Mouse (Mus musculus): ENCODE measurements around the gene Erp27. TPM values are rescaled to one million over a fixed set of nuclear protein-coding genes. Genes with fewer than 3 reads are reported as not detected.

Erp27 gene
- total RNA-seq, 2 experiments from 2014 or later, result not detected

- ATAC-seq (replicated peaks; ENCODE audit: low FRiP score, poor library complexity, severe bottlenecking), result no peak
These were observed 18.4 kb upstream of the Erp27 start for GRCm38 (mm10) chr6:136940188-136940960.

GRCm38 (mm10) chr6:136939326-136940187 is 17.6 kb upstream of the Erp27 start:
- no peak for ATAC-seq (replicated peaks; ENCODE audit: low FRiP score, poor library complexity, severe bottlenecking)

GRCm38 (mm10) chr6:136938331-136939126 is 16.5 kb upstream of the Erp27 start:
- no peak for ATAC-seq (replicated peaks; ENCODE audit: low FRiP score, poor library complexity, severe bottlenecking)

- ATAC-seq (replicated peaks; ENCODE audit: low FRiP score, poor library complexity, severe bottlenecking), result no peak
These were observed 15.1 kb upstream of the Erp27 start for GRCm38 (mm10) chr6:136937117-136937516.

GRCm38 (mm10) chr6:136936361-136936760 is 14.4 kb upstream of the Erp27 start:
- no peak for ATAC-seq (replicated peaks; ENCODE audit: low FRiP score, poor library complexity, severe bottlenecking)

- no peak for ATAC-seq (replicated peaks; ENCODE audit: low FRiP score, poor library complexity, severe bottlenecking)
These were observed 13.3 kb upstream of the Erp27 start for GRCm38 (mm10) chr6:136935233-136935632.

- ATAC-seq (replicated peaks; ENCODE audit: low FRiP score, poor library complexity, severe bottlenecking), result no peak
These were observed 12.1 kb upstream of the Erp27 start for GRCm38 (mm10) chr6:136934068-136934467.

GRCm38 (mm10) chr6:136931246-136931645 is 9.3 kb upstream of the Erp27 start:
- no peak for ATAC-seq (replicated peaks; ENCODE audit: low FRiP score, poor library complexity, severe bottlenecking)

- ATAC-seq (replicated peaks; ENCODE audit: low FRiP score, poor library complexity, severe bottlenecking), result peak; percentile 89
These were observed 8.7 kb upstream of the Erp27 start for GRCm38 (mm10) chr6:136930677-136931076.

- no peak for ATAC-seq (replicated peaks; ENCODE audit: low FRiP score, poor library complexity, severe bottlenecking)
These were observed 5.6 kb upstream of the Erp27 start for GRCm38 (mm10) chr6:136927626-136928025.

GRCm38 (mm10) chr6:136925049-136925448 is 3.1 kb upstream of the Erp27 start:
- no peak for ATAC-seq (replicated peaks; ENCODE audit: low FRiP score, poor library complexity, severe bottlenecking)

GRCm38 (mm10) chr6:136923532-136923931 is 1.6 kb upstream of the Erp27 start, which contains the start of gene Pde6h:
Gene Pde6h (plus strand): TSS chr6:136923832.
- ATAC-seq (replicated peaks; ENCODE audit: low FRiP score, poor library complexity, severe bottlenecking), result no peak

GRCm38 (mm10) chr6:136922871-136923270 is 891 bp upstream of the Erp27 start:
- no peak for ATAC-seq (replicated peaks; ENCODE audit: low FRiP score, poor library complexity, severe bottlenecking)

- ATAC-seq (replicated peaks; ENCODE audit: low FRiP score, poor library complexity, severe bottlenecking), result no peak
These were observed 379 bp downstream of the Erp27 start for GRCm38 (mm10) chr6:136921601-136922000.

- peak; percentile 73; the same call in 1 of the 2 replicates for ATAC-seq (replicated peaks; ENCODE audit: low FRiP score, poor library complexity, severe bottlenecking)
These were observed 1.4 kb downstream of the Erp27 start for GRCm38 (mm10) chr6:136920320-136921257.

- ATAC-seq (replicated peaks; ENCODE audit: low FRiP score, poor library complexity, severe bottlenecking), result no peak
These were observed 4.1 kb downstream of the Erp27 start for GRCm38 (mm10) chr6:136917885-136918284.

- ATAC-seq (replicated peaks; ENCODE audit: low FRiP score, poor library complexity, severe bottlenecking), result no peak
These were observed 6.1 kb downstream of the Erp27 start for GRCm38 (mm10) chr6:136915721-136916395.

GRCm38 (mm10) chr6:136914234-136914633 is 7.7 kb downstream of the Erp27 start:
- no peak for ATAC-seq (replicated peaks; ENCODE audit: low FRiP score, poor library complexity, severe bottlenecking)

Data from erythroid progenitor cell, adult 5-6 weeks (primary cell).